Mouse (Mus musculus) gastrocnemius, postnatal 10 days (tissue): ENCODE data around the gene Gabbr2. TPM values are rescaled to one million over a fixed set of nuclear protein-coding genes. Genes with fewer than 3 reads are reported as not detected.

ENCODE experiments used
- DNase-seq: peaks from one replicate; pipeline ENCODE4 v3.0.0; 2021; ENCODE audit warnings: mixed read lengths
- long read RNA-seq, 2 experiments: library from polyadenylated mRNA; stranded (forward); transcript quantifications; one replicate each; pipeline ENCODE4 v2.0.0; 2021
- total RNA-seq, 2 experiments: library from RNA; stranded (reverse); gene quantifications; 2 replicates each; pipeline ENCODE4 v1.2.3; 2021

Gabbr2 gene
- under 1 TPM; 0.47 to 0.54 TPM for total RNA-seq
- long read RNA-seq, experiment 1: 0 reads
- long read RNA-seq, experiment 2: 0 reads

DNA sequence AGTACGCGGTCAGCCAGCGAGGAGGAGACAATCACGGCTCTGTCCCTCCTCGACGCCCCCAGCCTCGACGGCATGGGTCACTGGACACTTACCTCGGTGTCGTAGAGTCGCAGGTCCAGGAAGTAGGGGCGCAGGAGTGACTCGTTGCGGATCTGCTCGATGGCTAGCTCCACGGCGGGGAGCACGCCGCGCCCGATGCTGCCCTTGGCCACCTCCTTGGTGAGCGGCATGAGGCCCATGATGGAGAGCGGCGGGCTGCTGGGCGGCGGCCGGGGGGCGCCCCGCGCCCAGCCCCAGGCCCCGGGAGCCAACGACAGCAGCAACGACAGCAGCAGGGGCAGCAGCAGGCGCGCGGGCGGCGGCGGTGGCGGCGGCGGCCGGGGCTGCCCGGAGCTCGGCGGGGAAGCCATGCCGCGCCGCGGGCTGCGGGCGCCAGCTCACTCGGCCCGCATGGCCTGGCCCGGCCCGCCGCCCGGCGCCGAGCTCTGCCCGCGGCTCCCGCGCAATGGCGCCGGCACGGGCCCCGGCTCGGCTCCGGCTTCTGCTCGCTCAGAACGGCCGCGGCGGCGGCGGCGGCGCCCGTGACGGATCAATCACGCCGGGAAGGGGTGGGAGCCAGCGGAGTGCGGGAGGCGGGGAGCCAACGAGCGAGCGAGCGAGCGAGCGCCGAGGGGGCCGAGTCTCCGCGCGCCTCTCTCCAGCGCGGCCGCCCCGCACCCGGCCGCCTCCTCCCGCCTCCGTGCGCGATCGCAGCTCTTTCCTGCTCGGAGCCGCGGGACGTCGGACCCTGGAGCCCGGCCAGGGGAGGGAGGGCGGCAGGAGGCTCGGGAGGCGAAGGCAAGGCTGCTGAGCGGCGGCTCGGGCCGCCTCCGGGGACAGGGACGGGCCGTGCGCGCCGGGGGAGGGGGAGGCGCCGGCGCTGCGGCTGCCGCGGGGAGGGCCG lies at the start of gene Gabbr2:
Gene Gabbr2 (minus strand): TSS at position 858 of the 943 bp plus-strand sequence.
- DNase-seq: no peak

GRCm38 (mm10) chr4:47039586-47039985 lies 47.9 kb upstream of the Gabbr2 start:
- no peak for DNase-seq

- DNase-seq: peak; percentile 84
Observed at GRCm38 (mm10) chr4:47037321-47037657, 45.6 kb upstream of the Gabbr2 start.

DNA sequence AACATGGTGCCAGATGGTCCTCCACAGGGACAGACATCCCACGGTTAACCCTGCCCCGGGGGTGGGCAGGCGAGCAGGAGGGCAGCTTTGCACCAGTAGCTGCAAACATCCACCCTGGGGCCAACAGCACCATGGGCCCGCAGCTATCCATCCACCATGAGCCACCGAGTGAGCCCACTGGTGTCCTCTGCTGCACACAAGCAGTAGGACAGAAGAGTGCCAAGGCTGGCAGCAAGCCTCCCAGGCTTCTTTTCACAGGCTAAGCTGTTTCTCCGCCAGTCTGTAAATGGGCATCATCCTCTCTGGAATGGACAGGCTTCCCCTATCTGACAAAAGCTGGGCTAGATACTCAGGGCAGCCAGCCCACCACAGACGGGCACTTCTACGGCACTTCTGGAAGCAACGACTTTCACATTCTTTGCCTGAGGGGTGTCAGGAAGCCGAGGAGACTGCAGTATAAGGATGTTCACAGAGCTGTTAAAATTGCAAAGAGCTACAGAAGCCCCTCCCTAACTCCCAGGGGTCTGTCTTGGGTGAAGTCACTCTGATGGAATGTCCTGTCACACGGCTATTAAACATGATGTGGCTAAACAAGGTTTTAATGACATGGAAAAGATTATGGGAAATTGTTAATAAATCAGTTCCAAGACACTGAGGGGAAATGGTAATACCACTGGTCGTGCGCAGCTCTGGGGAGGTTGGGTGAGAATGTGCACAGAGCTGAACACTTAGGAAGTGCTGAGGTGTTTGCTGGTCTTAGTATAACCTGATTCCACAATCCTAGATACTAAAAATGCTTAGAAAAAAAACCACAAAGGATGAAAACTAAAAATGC lies 45.0 kb upstream of the Gabbr2 start:
- no peak for DNase-seq

DNA sequence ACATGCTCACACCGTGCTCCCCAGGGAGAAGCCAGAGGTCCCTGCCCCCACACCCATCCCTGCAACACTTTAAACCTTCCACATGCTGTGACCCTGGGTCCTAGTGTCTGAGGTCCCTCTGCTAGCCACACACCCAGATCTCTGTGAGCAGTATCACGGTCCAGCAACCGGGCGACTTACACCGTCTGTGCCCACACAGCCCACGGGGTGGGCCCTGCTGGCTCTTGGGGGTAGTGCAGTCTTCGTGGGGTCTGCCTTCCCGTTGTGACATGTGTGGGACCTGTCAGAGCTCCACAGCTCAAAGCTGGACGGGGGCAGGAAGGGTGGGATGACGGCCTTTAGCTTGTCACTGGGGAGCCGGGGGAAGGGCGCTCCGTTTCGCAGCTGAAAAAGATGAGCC lies 43.9 kb upstream of the Gabbr2 start:
- DNase-seq: no peak

DNA sequence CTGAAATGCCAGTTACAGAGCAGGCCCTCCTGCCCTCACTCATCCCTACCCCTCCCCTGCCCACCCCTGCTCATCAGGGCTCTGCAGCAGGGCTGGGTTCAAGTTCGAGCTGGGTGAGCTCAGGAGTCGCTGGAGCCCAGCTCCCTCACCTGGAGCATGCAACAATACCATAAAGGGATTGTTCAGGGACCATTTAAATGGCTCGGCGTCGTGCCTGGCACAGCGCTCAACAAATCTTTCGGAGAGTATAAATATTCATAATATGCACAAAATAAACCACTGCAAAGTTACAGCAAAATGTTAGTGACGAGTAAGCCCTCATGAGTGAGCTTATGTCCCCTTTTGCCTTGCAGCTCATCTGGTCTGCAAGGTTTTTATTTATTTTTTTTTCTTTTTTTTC lies 40.5 kb upstream of the Gabbr2 start:
- DNase-seq: no peak

GRCm38 (mm10) chr4:47028791-47029190 lies 37.1 kb upstream of the Gabbr2 start:
- no peak for DNase-seq

DNA sequence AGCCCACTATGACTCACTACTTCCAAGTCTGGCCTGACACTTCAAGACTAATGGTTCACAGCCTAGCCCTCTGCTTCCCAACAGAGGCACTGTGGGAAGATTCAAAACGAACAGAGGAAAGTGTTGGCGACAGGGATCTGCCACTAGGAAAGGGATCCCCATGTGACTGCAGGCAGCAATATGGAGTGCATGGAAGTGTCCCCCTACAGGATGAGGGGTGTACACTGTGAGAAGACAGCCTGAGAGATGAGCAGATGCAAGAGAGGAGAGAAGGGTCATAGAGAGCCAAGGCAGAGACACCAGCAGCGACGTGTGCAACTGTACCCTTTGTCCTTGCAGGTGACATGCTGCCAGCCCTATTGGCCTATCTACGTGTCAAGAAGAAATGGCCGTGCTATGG lies 32.3 kb upstream of the Gabbr2 start:
- no peak for DNase-seq

DNA sequence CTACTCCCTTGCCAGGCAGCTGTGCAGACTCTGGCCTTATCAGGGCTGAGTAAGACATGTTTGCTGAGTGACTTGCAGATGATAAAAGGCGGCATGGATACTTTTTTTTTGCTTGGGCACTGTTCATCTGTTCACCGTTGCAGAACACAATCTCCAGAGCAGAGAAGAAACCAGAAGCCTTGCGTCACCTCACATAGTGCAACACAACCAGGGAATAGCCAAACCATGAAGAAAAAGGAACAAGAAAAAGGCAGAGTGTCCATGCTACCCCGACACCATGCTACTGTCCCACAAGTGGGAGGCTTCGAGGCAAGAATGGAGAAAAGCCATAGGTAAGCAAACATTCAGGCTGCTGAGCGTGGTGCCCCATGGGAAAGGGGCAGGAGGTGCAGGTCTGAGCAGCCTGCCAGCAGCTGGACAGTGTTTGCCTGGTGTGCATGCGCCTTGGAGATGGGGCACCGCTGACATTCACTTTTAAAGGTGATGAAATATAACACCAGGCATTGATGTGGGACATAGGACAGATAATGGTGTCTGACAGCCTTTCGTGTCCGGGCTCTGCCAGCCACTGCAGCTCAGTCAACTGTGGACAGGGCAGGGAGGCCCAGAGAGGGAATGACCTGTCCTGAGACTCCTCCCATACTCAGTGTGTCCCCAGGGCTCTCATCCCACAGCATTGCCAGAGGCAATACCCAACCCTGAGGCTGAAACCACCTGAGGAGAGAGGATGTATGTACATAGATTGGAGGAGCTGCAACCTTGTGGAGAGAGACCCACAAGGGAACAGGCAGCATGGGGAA lies 31.3 kb upstream of the Gabbr2 start:
- no peak for DNase-seq

DNA sequence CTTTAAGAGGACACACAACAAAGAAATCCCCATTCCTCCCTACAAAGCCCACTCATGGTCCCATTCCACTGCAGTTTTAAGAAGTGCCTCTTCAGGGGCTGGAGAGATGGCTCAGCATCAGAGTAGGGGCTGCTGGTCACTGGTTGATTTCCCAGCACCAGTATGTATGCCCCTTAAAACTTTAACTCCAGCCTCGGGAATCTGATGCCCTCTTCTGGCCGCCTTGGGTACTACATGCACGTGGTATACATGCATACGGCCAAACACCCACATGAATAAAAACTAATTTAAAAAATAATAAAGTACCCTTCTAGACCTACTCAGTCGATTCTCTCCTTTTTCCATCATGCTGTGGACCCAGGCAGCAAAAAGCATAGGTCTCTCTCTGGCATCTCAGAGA lies 28.9 kb upstream of the Gabbr2 start:
- peak; percentile 82 for DNase-seq

GRCm38 (mm10) chr4:47015156-47015555 lies 23.5 kb upstream of the Gabbr2 start:
- DNase-seq: no peak

- DNase-seq: no peak
Observed at GRCm38 (mm10) chr4:47012476-47012875, 20.8 kb upstream of the Gabbr2 start.

- no peak for DNase-seq
Observed at GRCm38 (mm10) chr4:47010400-47011231, 18.9 kb upstream of the Gabbr2 start.

- DNase-seq: no peak
Observed at GRCm38 (mm10) chr4:47000626-47001395, 9.1 kb upstream of the Gabbr2 start.

DNA sequence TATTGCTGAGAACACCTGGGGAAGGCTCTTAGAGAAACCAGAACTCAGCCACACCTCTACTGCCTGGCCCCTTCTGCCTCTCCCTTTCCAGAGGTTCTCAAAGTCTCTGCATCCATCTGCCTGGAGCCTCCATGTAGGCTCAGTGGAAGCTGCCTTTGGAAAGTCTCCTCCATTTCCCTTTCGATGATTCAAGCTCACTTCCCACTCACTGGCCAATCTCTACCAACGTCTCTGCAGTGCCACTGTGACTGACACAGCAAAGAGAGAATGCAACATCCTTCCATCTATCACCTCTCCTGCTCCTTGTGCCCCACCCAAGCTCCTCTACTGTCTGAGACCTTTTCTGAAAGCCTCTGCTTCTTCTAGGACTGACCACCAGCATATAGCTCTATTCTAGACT lies 6.3 kb upstream of the Gabbr2 start:
- no peak for DNase-seq

GRCm38 (mm10) chr4:46992827-46993473 lies 1.3 kb upstream of the Gabbr2 start:
- peak; percentile 69 for DNase-seq

- no peak for DNase-seq
Observed at GRCm38 (mm10) chr4:46991959-46992316, 265 bp upstream of the Gabbr2 start.

- peak; percentile 33 for DNase-seq
Observed at GRCm38 (mm10) chr4:46990281-46991015, 1.2 kb downstream of the Gabbr2 start.

DNA sequence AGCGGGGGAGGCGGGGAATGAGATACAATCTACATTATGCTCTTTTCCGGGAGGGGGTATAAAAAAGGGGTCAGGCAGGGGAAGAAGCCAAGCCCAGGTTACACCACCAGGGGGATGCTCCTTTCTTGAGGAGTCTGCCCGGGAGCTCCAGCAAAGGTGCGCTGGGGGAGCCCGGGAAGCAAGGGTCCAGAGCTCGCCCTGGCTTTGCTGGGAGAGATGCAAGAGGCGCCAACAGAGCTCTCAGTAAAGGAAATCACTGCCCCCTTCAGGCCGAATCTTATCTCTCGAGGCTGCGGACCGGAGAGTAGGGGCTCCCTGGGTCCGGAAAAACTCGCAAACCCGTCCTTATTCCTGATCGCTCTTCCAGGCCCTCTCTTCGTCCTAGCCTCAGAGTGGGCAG lies 1.8 kb downstream of the Gabbr2 start:
- DNase-seq: peak; percentile 27
